Mouse (Mus musculus): ENCODE results near the gene Sh3bp1. TPM values are rescaled to one million over a fixed set of nuclear protein-coding genes. Genes with fewer than 3 reads are reported as not detected.

Gene Sh3bp1
- polyA plus RNA-seq, 1 experiment: 3.3 TPM

DNA sequence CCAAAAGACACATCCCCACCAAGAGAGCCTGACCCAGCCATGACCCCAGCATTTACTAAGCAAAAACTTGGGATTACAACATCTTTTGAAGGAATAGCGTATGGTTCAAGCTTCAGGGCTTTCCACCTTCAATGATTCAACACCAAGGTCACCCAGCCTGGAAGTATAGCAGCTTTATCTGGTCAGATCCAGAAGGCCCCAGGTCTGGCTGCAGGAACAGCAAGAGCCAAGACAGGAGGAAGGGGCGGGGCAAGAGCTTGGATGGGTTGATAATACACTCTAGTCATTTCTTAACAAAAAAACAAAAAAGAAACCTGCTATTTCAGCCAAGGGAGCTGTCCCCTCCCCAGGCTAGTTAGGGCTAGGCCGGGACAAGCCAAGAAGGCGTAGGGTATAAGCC lies 2.1 kb upstream of the Sh3bp1 start:
- Histone ChIP-seq H3K4me1 (ENCODE audit: control insufficient read depth, insufficient read depth, insufficient read length, low read length) (no peaks in the 10 kb centered on the region; the same call in 1 of the 2 replicates), H3K27ac (replicated peaks; ENCODE audit: low read depth, low read length) (no peak overlapping the region), H3K4me3 (ENCODE audit: insufficient read depth, low read depth, low read length) (no peak overlapping the region)

DNA sequence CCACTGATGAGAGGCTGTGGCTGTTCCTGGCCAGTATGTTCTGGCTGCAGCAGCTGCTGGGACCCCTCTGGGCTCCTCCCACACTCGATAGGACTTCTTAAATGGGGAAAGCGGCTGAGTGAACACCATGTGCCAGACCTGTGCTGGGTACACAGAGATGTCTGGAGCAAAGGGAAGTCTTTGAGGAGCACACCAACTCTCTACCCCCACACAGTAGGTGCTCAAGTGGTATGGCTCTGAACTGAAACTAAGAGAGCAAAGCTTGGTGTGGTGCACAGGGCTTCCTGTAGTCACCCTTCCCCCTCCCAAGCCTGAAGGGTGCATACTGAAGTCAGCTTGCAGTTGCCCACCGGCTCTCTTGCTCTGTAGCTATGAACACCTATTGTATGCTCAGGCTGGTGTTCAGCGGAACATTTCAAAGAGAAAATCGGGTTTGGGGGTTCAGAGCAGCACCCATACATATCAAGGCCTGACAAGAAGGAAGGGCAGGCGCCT lies 1.0 kb upstream of the Sh3bp1 start:
- Histone ChIP-seq H3K4me1 (ENCODE audit: control insufficient read depth, insufficient read depth, insufficient read length, low read length) (no peaks in the 10 kb centered on the region; the same call in 1 of the 2 replicates), H3K27ac (replicated peaks; ENCODE audit: low read depth, low read length) (no peak overlapping the region)

DNA sequence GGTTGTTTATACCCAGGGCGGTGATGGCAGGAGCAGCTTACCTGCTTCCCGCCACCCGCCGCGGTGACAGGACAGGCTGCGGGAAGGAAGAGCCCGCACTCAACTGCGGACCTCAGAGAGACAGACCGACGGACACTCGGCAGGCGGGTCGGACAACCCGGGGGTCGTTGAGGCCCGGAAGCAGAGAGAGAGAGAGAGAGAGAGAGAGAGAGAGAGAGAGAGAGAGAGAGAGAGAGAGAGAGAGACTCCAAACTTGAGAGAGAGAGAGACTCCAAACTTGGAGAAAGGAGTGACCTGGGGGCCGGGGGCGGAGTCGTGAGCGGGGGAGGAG lies 194 bp upstream of the Sh3bp1 start, which contains the start of gene Gm49510:
Gm49510 (plus strand) TSS at position 259 of the 331 bp plus-strand sequence.
- 0 out of 2 replicates have a peak within 1 kb of the TSS, but pooled peaks have one; percentile 39 for H3K27ac ChIP-seq (replicated peaks; ENCODE audit: low read depth, low read length)
- H3K4me1 ChIP-seq (ENCODE audit: control insufficient read depth, insufficient read depth, insufficient read length, low read length): no peaks in the 10 kb centered on the region; the same call in 1 of the 2 replicates
- H3K4me3 ChIP-seq (ENCODE audit: insufficient read depth, low read depth, low read length): peak within 1 kb of the TSS; percentile 73

More for the DNA sequence above, 1.0 kb upstream of the Sh3bp1 start:
- H3K4me3 ChIP-seq (ENCODE audit: insufficient read depth, low read depth, low read length): peak overlapping the region; percentile 5; the same call in 1 of the 2 replicates

DNA sequence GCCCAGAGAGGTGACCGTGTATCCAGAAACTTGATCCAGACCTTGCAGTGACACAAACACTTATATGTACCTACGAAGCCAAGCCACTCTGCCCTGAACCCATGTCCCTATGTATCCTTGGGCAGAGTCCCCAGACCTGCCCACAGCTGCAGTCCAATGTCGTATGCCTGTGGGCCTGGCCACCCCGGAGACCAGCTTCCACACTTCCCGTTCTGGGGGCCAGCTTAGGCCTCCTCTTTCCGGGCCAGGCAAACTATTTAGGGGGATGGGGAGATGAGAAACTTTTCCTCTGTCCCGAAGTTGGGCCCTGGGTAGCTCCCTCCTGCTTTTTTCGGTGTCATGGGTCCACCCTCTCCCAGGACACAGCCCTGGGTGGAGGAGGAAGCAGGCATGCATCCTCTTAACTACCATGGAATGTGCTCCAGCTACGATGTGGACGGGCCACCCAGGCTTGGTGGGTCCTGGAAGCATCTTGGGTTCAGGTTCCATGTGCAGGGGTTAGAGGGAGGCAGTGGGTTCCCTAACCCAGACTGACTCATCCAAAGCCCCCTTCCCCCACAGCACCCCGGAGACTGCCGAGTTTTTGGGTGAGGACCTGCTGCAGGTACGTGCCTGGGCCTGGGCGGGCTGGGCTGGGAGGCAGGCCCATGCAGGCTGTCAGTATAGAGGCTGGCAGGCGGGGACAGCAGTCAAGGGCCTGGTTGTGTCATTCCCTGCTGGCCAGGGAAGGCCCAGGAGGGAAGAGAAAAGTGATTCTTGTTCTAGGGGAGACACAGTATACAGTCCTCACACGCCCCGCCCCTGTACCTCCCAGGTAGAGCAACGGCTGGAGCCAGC lies 1.2 kb downstream of the Sh3bp1 start:
- H3K4me3 ChIP-seq (ENCODE audit: insufficient read depth, low read depth, low read length): peak overlapping the region; percentile 73
- H3K4me1 ChIP-seq (ENCODE audit: control insufficient read depth, insufficient read depth, insufficient read length, low read length): no peaks in the 10 kb centered on the region; the same call in 1 of the 2 replicates
- H3K27ac ChIP-seq (replicated peaks; ENCODE audit: low read depth, low read length): 0 out of 2 replicates have a peak overlapping the region, but pooled peaks have one; percentile 39

DNA sequence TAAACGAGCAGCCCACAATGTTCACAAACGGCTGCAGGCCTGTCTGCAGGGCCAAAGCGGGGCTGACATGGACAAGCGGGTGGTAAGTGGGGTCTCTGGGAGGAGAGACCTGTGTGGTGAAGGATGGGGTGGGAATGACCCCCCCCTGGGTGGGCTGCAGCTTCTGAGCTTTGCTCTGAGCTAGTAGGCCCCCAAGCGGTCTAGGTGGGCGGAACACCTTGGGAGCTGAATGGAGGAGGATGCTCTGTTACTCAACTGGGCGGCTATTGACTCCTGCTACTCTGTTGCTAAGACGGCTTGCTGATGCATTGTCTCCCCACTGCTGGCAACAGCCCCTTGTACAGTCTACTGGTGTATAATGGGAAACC lies 1.8 kb downstream of the Sh3bp1 start:
- Histone ChIP-seq H3K4me3 (ENCODE audit: insufficient read depth, low read depth, low read length) (no peak overlapping the region), H3K27ac (replicated peaks; ENCODE audit: low read depth, low read length) (no peak overlapping the region), H3K4me1 (ENCODE audit: control insufficient read depth, insufficient read depth, insufficient read length, low read length) (no peaks in the 10 kb centered on the region; the same call in 1 of the 2 replicates)

DNA sequence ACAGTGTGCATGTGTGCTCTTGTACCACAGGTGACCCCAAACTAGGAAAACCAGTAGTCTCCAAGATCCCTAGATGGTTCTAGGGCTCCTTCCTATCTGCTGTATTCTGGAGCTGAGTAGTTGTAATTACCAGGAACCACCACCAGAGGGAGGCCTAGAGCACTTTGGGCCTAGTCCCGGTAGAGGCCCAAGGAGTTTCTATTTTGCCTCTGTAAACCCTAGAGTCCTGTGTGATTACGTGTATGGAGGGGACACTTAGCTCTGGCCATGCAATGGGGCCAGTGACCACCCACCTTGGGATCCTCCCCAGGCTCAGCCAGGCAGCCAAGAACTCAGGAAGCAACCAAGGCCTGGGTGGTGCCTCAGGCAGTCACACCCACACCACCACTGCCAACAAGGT lies 3.7 kb downstream of the Sh3bp1 start:
- no peak overlapping the region for H3K27ac ChIP-seq (replicated peaks; ENCODE audit: low read depth, low read length)
- H3K4me3 ChIP-seq (ENCODE audit: insufficient read depth, low read depth, low read length): no peak overlapping the region

DNA sequence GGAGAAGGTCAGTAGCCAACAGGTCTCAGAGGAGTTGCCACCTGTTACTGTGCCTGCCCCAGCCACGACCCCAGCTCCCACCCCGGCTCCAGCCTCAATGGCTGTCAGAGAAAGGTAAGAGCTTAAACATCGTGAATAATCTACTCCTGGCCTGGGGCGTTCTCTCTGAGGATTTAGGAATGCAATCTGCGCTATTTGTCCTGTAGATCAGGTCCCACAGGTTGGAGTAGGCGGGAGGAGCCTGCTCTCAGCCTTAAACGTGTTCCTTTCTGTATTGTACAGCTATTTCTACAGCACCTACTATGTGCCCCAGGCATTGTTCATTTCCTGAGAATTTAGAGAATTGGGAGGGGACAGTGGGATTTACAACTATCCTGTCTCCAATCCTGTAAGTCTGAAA lies 8.8 kb downstream of the Sh3bp1 start:
- H3K4me3 ChIP-seq (ENCODE audit: insufficient read depth, low read depth, low read length): no peak overlapping the region
- no peaks in the 10 kb centered on the region for H3K4me1 ChIP-seq (ENCODE audit: control insufficient read depth, insufficient read depth, insufficient read length, low read length)
- H3K27ac ChIP-seq (replicated peaks; ENCODE audit: low read depth, low read length): no peak overlapping the region

More for the DNA sequence above, 3.7 kb downstream of the Sh3bp1 start:
- no peaks in the 10 kb centered on the region; the same call in 1 of the 2 replicates for H3K4me1 ChIP-seq (ENCODE audit: control insufficient read depth, insufficient read depth, insufficient read length, low read length)

DNA sequence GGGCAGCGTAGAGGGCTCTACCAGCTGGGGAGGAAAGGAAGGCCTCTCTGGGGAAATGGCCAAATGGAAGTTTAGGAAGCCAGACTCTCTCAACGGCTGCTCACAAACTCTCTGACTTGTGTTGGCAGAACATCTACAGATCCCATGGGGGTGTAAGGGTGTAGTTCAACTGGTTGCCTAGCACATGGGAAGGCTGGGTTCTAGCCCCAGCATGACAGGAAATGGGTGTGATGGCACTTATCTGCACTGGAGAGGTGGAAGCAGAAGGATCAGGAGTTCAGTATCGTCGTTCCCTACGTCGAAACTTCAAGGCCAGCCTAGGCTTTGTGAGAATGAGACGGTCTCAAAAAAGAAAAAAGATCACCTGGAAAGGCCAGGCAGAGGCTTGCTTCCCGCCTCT lies 9.4 kb downstream of the Sh3bp1 start:
- Histone ChIP-seq H3K27ac (replicated peaks; ENCODE audit: low read depth, low read length) (no peak overlapping the region), H3K4me1 (ENCODE audit: control insufficient read depth, insufficient read depth, insufficient read length, low read length) (no peaks in the 10 kb centered on the region), H3K4me3 (ENCODE audit: insufficient read depth, low read depth, low read length) (no peak overlapping the region)

DNA sequence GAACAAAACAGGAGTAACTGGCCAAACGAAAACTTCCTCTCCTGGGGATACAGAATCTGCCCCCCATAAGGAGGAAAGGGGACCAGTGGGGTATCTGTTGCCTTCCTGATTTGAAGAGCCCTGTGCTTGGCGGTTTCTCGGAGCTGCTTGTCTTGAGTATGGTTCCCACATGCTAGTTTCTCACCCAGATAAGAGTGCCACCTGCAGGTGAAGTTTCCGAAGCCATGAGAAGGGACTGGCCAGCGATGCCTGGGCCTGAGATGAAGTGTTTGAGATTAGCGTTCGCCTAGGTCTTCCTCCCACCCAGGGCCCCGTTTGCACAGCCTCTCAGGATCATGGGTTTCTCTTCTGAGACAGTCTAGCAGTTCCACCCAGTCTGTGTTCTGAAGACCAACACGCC lies 12.5 kb downstream of the Sh3bp1 start:
- Histone ChIP-seq H3K4me1 (ENCODE audit: control insufficient read depth, insufficient read depth, insufficient read length, low read length) (no peaks in the 10 kb centered on the region), H3K4me3 (ENCODE audit: insufficient read depth, low read depth, low read length) (no peak overlapping the region), H3K27ac (replicated peaks; ENCODE audit: low read depth, low read length) (no peak overlapping the region)

DNA sequence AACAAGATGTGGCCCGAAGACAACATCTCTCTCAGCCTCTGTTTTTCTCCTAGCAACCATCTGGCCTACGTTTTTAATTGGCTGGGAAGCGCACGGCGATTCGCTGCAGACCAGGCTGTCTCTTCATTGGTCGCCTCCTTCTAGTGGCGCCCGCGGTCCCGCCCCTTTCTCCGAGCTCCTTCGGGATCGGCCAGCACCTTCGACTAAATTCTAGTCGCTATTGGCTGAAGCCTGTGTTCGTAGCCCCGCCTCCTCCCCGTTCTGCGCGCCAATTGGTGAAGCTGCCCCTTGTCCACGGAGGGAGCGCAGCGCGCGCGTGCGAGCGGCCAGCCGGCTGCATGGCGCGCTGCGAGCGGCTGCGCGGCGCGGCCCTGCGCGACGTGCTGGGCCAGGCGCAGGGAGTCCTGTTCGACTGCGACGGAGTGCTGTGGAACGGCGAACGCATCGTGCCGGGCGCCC lies 14.1 kb downstream of the Sh3bp1 start, which contains the start of gene Pdxp:
Pdxp (plus strand) TSS at position 288 of the 459 bp plus-strand sequence.
- no peak within 1 kb of the TSS for H3K27ac ChIP-seq (replicated peaks; ENCODE audit: low read depth, low read length)
- peaks cover 6% of the 10 kb centered on the region for H3K4me1 ChIP-seq (ENCODE audit: control insufficient read depth, insufficient read depth, insufficient read length, low read length)
- peak within 1 kb of the TSS; percentile 48 for H3K4me3 ChIP-seq (ENCODE audit: insufficient read depth, low read depth, low read length)

DNA sequence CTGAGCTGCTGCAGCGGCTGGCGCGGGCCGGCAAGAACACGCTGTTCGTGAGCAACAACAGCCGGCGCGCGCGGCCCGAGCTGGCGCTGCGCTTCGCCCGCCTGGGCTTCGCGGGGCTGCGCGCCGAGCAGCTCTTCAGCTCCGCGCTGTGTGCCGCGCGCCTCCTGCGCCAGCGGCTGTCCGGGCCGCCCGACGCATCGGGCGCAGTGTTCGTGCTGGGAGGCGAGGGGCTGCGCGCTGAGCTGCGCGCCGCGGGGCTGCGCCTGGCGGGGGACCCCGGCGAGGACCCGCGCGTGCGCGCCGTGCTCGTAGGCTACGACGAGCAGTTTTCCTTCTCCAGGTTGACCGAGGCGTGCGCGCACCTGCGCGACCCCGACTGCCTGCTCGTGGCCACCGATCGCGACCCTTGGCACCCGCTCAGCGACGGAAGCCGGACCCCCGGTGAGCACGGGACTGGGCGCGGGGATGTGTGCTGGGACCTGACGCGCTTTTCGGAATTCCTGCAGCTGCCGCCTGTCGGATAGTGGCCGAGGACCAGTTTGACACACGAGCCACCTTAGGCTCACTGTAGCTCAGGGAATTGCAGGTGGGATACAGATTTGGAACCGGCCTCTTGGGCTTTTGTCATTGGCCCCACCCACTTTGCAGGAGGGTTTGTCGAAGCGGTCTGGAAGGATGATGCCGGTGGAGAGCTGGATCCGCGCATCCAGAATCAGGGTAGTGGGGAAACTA lies 14.7 kb downstream of the Sh3bp1 start:
- Histone ChIP-seq H3K27ac (replicated peaks; ENCODE audit: low read depth, low read length) (no peak overlapping the region), H3K4me3 (ENCODE audit: insufficient read depth, low read depth, low read length) (peak overlapping the region; percentile 48), H3K4me1 (ENCODE audit: control insufficient read depth, insufficient read depth, insufficient read length, low read length) (peaks cover 6% of the 10 kb centered on the region)

DNA sequence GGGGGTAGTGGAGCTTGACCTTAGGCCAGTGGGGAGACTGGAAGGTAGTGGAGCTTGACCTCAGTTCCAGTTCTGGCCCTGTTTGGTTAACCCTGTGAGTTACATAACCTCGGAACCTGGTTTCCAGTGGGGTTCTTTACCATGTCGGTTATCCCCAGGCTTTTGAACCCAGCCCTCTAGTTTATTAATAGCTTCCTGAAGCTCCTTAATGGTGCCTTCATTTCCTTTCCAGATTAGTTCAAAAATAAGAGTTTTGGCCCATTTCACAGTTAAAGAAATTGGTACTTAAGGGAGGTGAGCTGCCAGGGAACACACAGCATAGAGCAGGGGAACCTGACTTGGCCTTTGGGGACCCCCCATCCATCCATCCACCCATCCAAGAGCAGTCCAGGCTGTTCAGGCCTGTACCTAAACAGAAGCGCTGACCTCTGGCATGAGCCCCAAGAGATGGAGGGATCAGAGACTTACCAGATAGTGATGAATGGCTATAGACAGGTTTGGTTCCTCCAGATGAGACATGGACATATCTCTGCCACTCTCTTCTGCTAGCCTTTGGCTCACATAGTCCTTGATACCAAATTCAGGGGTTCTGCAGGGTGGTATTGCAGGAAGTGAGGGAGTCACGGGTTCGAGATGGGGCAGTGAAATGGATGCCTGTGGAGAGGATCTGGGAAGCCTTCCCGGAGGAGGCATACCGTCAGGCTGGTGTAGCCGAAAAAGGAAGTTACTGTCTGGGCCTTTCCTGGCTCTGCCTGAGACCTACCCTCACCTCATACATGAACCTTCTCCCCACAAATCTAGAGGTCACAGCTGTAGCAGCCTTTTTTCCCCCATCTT lies 15.5 kb downstream of the Sh3bp1 start:
- Histone ChIP-seq H3K4me3 (ENCODE audit: insufficient read depth, low read depth, low read length) (0 out of 2 replicates have a peak overlapping the region, but pooled peaks have one; percentile 48), H3K4me1 (ENCODE audit: control insufficient read depth, insufficient read depth, insufficient read length, low read length) (peaks cover 6% of the 10 kb centered on the region)

DNA sequence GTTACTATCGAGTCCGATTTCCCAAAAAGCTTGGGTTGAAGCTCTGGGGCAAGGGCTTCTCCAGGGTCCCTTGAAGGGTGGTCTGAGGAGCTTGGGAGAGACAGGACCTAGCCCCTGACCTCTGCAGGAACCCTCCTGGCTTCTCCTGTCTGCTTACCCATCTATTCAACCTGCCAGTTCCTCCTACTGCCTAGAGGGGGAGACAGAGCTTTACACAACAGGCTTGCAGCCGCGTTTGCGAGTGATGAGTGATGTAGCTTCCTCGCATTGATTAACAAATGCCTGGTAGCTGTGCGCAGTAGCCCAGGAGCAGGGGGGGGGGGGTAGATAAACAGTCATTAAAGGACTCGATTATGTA lies 16.1 kb downstream of the Sh3bp1 start:
- Histone ChIP-seq H3K4me1 (ENCODE audit: control insufficient read depth, insufficient read depth, insufficient read length, low read length) (peaks cover 6% of the 10 kb centered on the region), H3K27ac (replicated peaks; ENCODE audit: low read depth, low read length) (no peak overlapping the region), H3K4me3 (ENCODE audit: insufficient read depth, low read depth, low read length) (no peak overlapping the region)

More for the DNA sequence above, 15.5 kb downstream of the Sh3bp1 start:
- no peak overlapping the region for H3K27ac ChIP-seq (replicated peaks; ENCODE audit: low read depth, low read length)

DNA sequence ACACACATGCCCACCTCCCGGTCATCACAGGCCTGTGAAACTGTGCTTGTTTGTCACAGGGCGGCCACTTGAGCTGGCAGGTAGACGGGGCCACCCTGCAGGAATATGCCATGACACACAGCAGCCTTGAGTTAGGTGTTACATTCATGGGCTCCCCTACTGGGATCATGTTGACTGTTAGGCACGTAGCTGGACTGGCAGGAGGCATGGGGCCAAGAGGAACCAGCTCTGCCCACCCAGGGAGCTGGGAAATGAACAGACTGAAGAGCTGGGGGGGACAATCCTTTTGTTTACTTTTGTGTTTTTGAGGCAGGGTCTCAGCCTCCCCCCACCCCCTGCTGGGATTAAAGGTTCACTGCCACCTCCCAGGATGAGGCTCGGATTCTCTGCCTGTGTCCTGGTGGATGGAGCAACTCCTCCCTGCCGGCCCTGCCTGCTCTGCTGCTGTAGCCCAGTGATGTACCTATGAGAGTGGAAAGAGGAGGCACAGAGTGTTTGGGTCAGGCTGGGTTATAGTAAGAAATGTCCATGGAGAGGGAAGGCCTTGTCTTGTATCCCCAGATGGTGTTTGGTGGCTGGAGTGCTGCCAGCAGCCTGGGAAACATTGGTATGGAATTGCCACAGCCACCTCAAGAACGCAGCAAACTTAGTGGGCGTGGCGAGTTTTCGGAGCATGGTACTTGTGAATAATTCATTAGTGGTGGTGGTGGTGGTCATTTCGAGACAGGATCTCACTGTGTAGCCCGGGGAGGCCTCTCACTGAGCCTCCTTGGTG lies 16.7 kb downstream of the Sh3bp1 start:
- Histone ChIP-seq H3K27ac (replicated peaks; ENCODE audit: low read depth, low read length) (0 out of 2 replicates have a peak overlapping the region, but pooled peaks have one; percentile 10), H3K4me1 (ENCODE audit: control insufficient read depth, insufficient read depth, insufficient read length, low read length) (peaks cover 6% of the 10 kb centered on the region), H3K4me3 (ENCODE audit: insufficient read depth, low read depth, low read length) (no peak overlapping the region)
